Mouse (Mus musculus) cerebellum, adult (tissue): ENCODE measurements around the gene Mrpl51.
A peak's percentile ranks its signal among the peaks of the same experiment; 100 is the strongest.
"Not testable (repeated sequence)": the region's sequence is repeated elsewhere in the genome, so short reads cannot be mapped to it uniquely, and the experiment has no call there.

Experiments
- ATAC-seq: cut with Nextera tagmentation; 2 replicates; pipeline ENCODE4 v1.9.2; 2017; ENCODE audit warnings: mild to moderate bottlenecking, moderate library complexity, mixed read lengths; ENCODE audit not compliant: insufficient number of reproducible peaks, low FRiP score, low TSS enrichment

The Mrpl51 gene

GRCm38 (mm10) chr6:125158944-125159492 is 32.6 kb upstream of the Mrpl51 start:
- no peak for ATAC-seq

- no peak for ATAC-seq
Measured at GRCm38 (mm10) chr6:125159773-125160557, 31.6 kb upstream of the Mrpl51 start.

- no peak for ATAC-seq
Measured at GRCm38 (mm10) chr6:125160558-125160853, 31.1 kb upstream of the Mrpl51 start.

GRCm38 (mm10) chr6:125160854-125161760 is 30.5 kb upstream of the Mrpl51 start:
- no peak for ATAC-seq

- ATAC-seq = not testable (repeated sequence)
Measured at GRCm38 (mm10) chr6:125161971-125162370, 29.6 kb upstream of the Mrpl51 start.

- not testable (repeated sequence) for ATAC-seq
Measured at GRCm38 (mm10) chr6:125162615-125163305, 28.8 kb upstream of the Mrpl51 start.

- ATAC-seq = no peak
Measured at GRCm38 (mm10) chr6:125163801-125164657, 27.6 kb upstream of the Mrpl51 start.

- no peak for ATAC-seq
Measured at GRCm38 (mm10) chr6:125164672-125165327, 26.8 kb upstream of the Mrpl51 start.

GRCm38 (mm10) chr6:125165328-125165891 is 26.2 kb upstream of the Mrpl51 start:
- ATAC-seq = peak; percentile 79

GRCm38 (mm10) chr6:125166051-125166751 is 25.4 kb upstream of the Mrpl51 start, which contains the start of gene Gapdh:
Gene Gapdh, minus strand, starts transcription at chr6:125166467.
- ATAC-seq = peak; percentile 69

- ATAC-seq = no peak
Measured at GRCm38 (mm10) chr6:125166861-125167650, 24.5 kb upstream of the Mrpl51 start.

- ATAC-seq = no peak
Measured at GRCm38 (mm10) chr6:125168086-125168485, 23.5 kb upstream of the Mrpl51 start.

GRCm38 (mm10) chr6:125170194-125170593 is 21.4 kb upstream of the Mrpl51 start:
- ATAC-seq = no peak

GRCm38 (mm10) chr6:125172474-125172873 is 19.1 kb upstream of the Mrpl51 start:
- ATAC-seq = no peak

- no peak for ATAC-seq
Measured at GRCm38 (mm10) chr6:125173256-125173655, 18.3 kb upstream of the Mrpl51 start.

GRCm38 (mm10) chr6:125175469-125175868 is 16.1 kb upstream of the Mrpl51 start:
- ATAC-seq = no peak

GRCm38 (mm10) chr6:125179601-125180000 is 12.0 kb upstream of the Mrpl51 start:
- ATAC-seq = no peak
